Mouse (Mus musculus): ENCODE results near the gene Egln2. TPM values are rescaled to one million over a fixed set of nuclear protein-coding genes. Genes with fewer than 3 reads are reported as not detected.

Egln2 gene
- polyA plus RNA-seq (2012; fragmentation: generic; extraction: Trizol) = 61.4 TPM

GRCm38 (mm10) chr7:27166614-27167474, at the start of gene Egln2:
Gene Egln2, minus strand, starts transcription at chr7:27166802.
- peak within 1 kb of the TSS; percentile 46 for H3ac ChIP-seq (ENCODE audit: control insufficient read depth, insufficient read length)
- no peaks in the 10 kb centered on the region for H3K36me3 ChIP-seq (ENCODE audit: control insufficient read depth, insufficient read depth)
- H3K4me3 ChIP-seq = peak within 1 kb of the TSS; percentile 74
- no peak for TF ChIP-seq TCF12 (IDR thresholded peaks at IDR 0.05; ENCODE audit: insufficient read depth, poor library complexity, severe bottlenecking)
- TF ChIP-seq POLR2A (IDR thresholded peaks at IDR 0.05; ENCODE audit: insufficient read length, low read depth) = peak; percentile 72
- peak; percentile 91 for TF ChIP-seq POLR2AphosphoS2 (IDR thresholded peaks at IDR 0.05; ENCODE audit: insufficient read length, low read depth)
- no peak for TF ChIP-seq TCF3 (IDR thresholded peaks at IDR 0.05; ENCODE audit: insufficient read length, low read depth)
- TF ChIP-seq REST (IDR thresholded peaks at IDR 0.05; ENCODE audit: insufficient read depth, insufficient read length) = no peak
- TF ChIP-seq USF1 (IDR thresholded peaks at IDR 0.05; ENCODE audit: low read depth) = peak; percentile 80
- peak within 1 kb of the TSS; percentile 99 for H3K4me2 ChIP-seq (ENCODE audit: low read depth)
- H3K79me2 ChIP-seq (ENCODE audit: control insufficient read depth, insufficient read depth) = peaks cover 12% of the 10 kb centered on the region
- no peaks in the 10 kb centered on the region for H3K27me3 ChIP-seq (ENCODE audit: control insufficient read depth, insufficient read depth, insufficient read length)

GRCm38 (mm10) chr7:27212626-27213025, 46.0 kb upstream of the Egln2 start:
- no peak overlapping the region for H3K4me2 ChIP-seq (ENCODE audit: low read depth)
- no peaks in the 10 kb centered on the region for H3K27me3 ChIP-seq (ENCODE audit: control insufficient read depth, insufficient read depth, insufficient read length)
- peaks cover 20% of the 10 kb centered on the region for H3K36me3 ChIP-seq (ENCODE audit: control insufficient read depth, insufficient read depth)
- H3ac ChIP-seq (ENCODE audit: control insufficient read depth, insufficient read length) = no peak overlapping the region
- TF ChIP-seq MAX (IDR thresholded peaks at IDR 0.05; ENCODE audit: low read depth) (no peak), REST (IDR thresholded peaks at IDR 0.05; ENCODE audit: insufficient read depth, insufficient read length) (no peak), USF1 (IDR thresholded peaks at IDR 0.05; ENCODE audit: low read depth) (no peak), TCF12 (IDR thresholded peaks at IDR 0.05; ENCODE audit: insufficient read depth, poor library complexity, severe bottlenecking) (no peak), TCF3 (IDR thresholded peaks at IDR 0.05; ENCODE audit: insufficient read length, low read depth) (no peak), POLR2AphosphoS2 (IDR thresholded peaks at IDR 0.05; ENCODE audit: insufficient read length, low read depth) (no peak), POLR2A (IDR thresholded peaks at IDR 0.05; ENCODE audit: insufficient read length, low read depth) (no peak), MYOD1 (IDR thresholded peaks at IDR 0.05; ENCODE audit: control insufficient read depth in 1 of 3, insufficient read length in 2 of 3, low read depth in 2 of 3) (no peak), E2F4 (IDR thresholded peaks at IDR 0.05; ENCODE audit: insufficient read depth) (no peak)
- no peak overlapping the region for H3K4me3 ChIP-seq
- H3K79me2 ChIP-seq (ENCODE audit: control insufficient read depth, insufficient read depth) = no peaks in the 10 kb centered on the region

GRCm38 (mm10) chr7:27203730-27204449, 37.3 kb upstream of the Egln2 start:
- no peak overlapping the region for H3ac ChIP-seq (ENCODE audit: control insufficient read depth, insufficient read length)
- no peaks in the 10 kb centered on the region for H3K79me2 ChIP-seq (ENCODE audit: control insufficient read depth, insufficient read depth)
- peaks cover 5% of the 10 kb centered on the region for H3K36me3 ChIP-seq (ENCODE audit: control insufficient read depth, insufficient read depth)
- H3K27me3 ChIP-seq (ENCODE audit: control insufficient read depth, insufficient read depth, insufficient read length) = no peaks in the 10 kb centered on the region
- no peak overlapping the region for H3K4me3 ChIP-seq
- H3K4me2 ChIP-seq (ENCODE audit: low read depth) = no peak overlapping the region
- TF ChIP-seq REST (IDR thresholded peaks at IDR 0.05; ENCODE audit: insufficient read depth, insufficient read length) = no peak
- no peak for TF ChIP-seq SRF (IDR thresholded peaks at IDR 0.05; ENCODE audit: control insufficient read depth, insufficient read length, low read depth)
- TF ChIP-seq TCF12 (IDR thresholded peaks at IDR 0.05; ENCODE audit: insufficient read depth, poor library complexity, severe bottlenecking) = no peak
- no peak for TF ChIP-seq MYOG (IDR thresholded peaks at IDR 0.05; ENCODE audit: control insufficient read depth in 1 of 3, insufficient read depth in 1 of 3, insufficient read length in 2 of 3, low read depth in 2 of 3)
- no peak for TF ChIP-seq E2F4 (IDR thresholded peaks at IDR 0.05; ENCODE audit: insufficient read depth)
- no peak for TF ChIP-seq POLR2AphosphoS2 (IDR thresholded peaks at IDR 0.05; ENCODE audit: insufficient read length, low read depth)
- TF ChIP-seq MAX (IDR thresholded peaks at IDR 0.05; ENCODE audit: low read depth) = no peak
- TF ChIP-seq CEBPB (IDR thresholded peaks at IDR 0.05; ENCODE audit: insufficient read depth, poor library complexity, severe bottlenecking) = no peak
- TF ChIP-seq TCF3 (IDR thresholded peaks at IDR 0.05; ENCODE audit: insufficient read length, low read depth) = no peak

DNA sequence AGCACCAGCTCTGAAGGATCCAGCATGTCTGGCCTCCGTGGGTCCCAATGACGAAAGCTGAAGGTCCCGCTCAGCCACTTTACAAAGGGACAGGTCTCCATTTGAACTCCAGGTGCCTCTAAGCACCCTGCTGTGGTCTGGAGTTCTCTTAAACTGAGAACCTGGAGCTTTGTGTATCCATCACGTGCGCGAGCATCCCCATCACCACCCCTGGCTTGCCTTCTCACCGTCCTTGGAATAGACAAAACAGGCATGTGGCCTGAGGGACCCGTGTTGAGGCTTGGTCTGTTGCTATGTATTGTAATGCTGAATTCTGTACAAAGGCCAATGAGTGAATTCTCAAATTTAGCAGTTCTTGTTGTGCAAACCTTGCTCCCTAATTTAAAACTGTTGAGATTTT, 32.2 kb upstream of the Egln2 start:
- peaks cover 4% of the 10 kb centered on the region for H3K36me3 ChIP-seq (ENCODE audit: control insufficient read depth, insufficient read depth)
- H3K27me3 ChIP-seq (ENCODE audit: control insufficient read depth, insufficient read depth, insufficient read length) = no peaks in the 10 kb centered on the region
- H3ac ChIP-seq (ENCODE audit: control insufficient read depth, insufficient read length) = no peak overlapping the region
- no peak overlapping the region for H3K4me3 ChIP-seq
- peaks cover 17% of the 10 kb centered on the region for H3K79me2 ChIP-seq (ENCODE audit: control insufficient read depth, insufficient read depth)
- H3K4me2 ChIP-seq (ENCODE audit: low read depth) = no peak overlapping the region
- TF ChIP-seq SRF (IDR thresholded peaks at IDR 0.05; ENCODE audit: control insufficient read depth, insufficient read length, low read depth) = no peak
- no peak for TF ChIP-seq MYOD1 (IDR thresholded peaks at IDR 0.05; ENCODE audit: control insufficient read depth in 1 of 3, insufficient read length in 2 of 3, low read depth in 2 of 3)
- TF ChIP-seq USF1 (IDR thresholded peaks at IDR 0.05; ENCODE audit: low read depth) = no peak
- TF ChIP-seq POLR2A (IDR thresholded peaks at IDR 0.05; ENCODE audit: insufficient read length, low read depth) = no peak
- TF ChIP-seq MAX (IDR thresholded peaks at IDR 0.05; ENCODE audit: low read depth) = no peak
- TF ChIP-seq TCF12 (IDR thresholded peaks at IDR 0.05; ENCODE audit: insufficient read depth, poor library complexity, severe bottlenecking) = no peak
- TF ChIP-seq TCF3 (IDR thresholded peaks at IDR 0.05; ENCODE audit: insufficient read length, low read depth) = no peak
- TF ChIP-seq MYOG (IDR thresholded peaks at IDR 0.05; ENCODE audit: control insufficient read depth in 1 of 3, insufficient read depth in 1 of 3, insufficient read length in 2 of 3, low read depth in 2 of 3) = no peak
- TF ChIP-seq CEBPB (IDR thresholded peaks at IDR 0.05; ENCODE audit: insufficient read depth, poor library complexity, severe bottlenecking) = no peak
- TF ChIP-seq REST (IDR thresholded peaks at IDR 0.05; ENCODE audit: insufficient read depth, insufficient read length) = no peak
- TF ChIP-seq POLR2AphosphoS2 (IDR thresholded peaks at IDR 0.05; ENCODE audit: insufficient read length, low read depth) = no peak
- no peak for TF ChIP-seq E2F4 (IDR thresholded peaks at IDR 0.05; ENCODE audit: insufficient read depth)
